Mouse (Mus musculus) C2C12 (cell line): ENCODE data around the gene Ntn5. TPM values are rescaled to one million over a fixed set of nuclear protein-coding genes. Genes with fewer than 3 reads are reported as not detected.

Source experiments
- H3K27me3 ChIP-seq: one replicate; pipeline ENCODE4 v1.6.1; 2011; ENCODE audit not compliant: control insufficient read depth, insufficient read depth, insufficient read length
- H3K36me3 ChIP-seq: one replicate; pipeline ENCODE4 v1.6.1; 2011; ENCODE audit not compliant: control insufficient read depth, insufficient read depth
- H3K4me3 ChIP-seq: one replicate; pipeline ENCODE4 v1.5.1; 2011; ENCODE audit warnings: mild to moderate bottlenecking, control low read depth; ENCODE audit not compliant: poor library complexity, insufficient read depth, severe bottlenecking
- H3K79me2 ChIP-seq: one replicate; pipeline ENCODE4 v1.6.1; 2011; ENCODE audit not compliant: control insufficient read depth, insufficient read depth
- H3K79me3 ChIP-seq: one replicate; pipeline ENCODE4 v1.6.1; 2011; ENCODE audit warnings: low read depth, control low read depth
- H3ac ChIP-seq: one replicate; pipeline ENCODE3; 2011; ENCODE audit warnings: low read depth; ENCODE audit not compliant: control insufficient read depth, insufficient read length
- CEBPB ChIP-seq: IDR thresholded peaks from one replicate; pipeline ENCODE4 v1.6.1; 2011; ENCODE audit warnings: low read depth, mild to moderate bottlenecking, control low read depth, moderate library complexity
- CTCF ChIP-seq: IDR thresholded peaks from one replicate; pipeline ENCODE4 v1.5.1; 2011; ENCODE audit not compliant: control insufficient read depth, insufficient read depth, insufficient read length
- FOSL1 ChIP-seq: IDR thresholded peaks from one replicate; pipeline ENCODE4 v1.8.0; 2011; ENCODE audit warnings: mild to moderate bottlenecking, low read length; ENCODE audit not compliant: poor library complexity, insufficient read depth, severe bottlenecking
- MAX ChIP-seq: IDR thresholded peaks from one replicate; pipeline ENCODE4 v1.6.1; 2011; ENCODE audit warnings: mild to moderate bottlenecking, control low read depth
- MYOD1 ChIP-seq: IDR thresholded peaks from one replicate; pipeline ENCODE4 v1.6.1; 2011; ENCODE audit warnings: low read depth; ENCODE audit not compliant: control insufficient read depth, insufficient read length
- MYOG ChIP-seq: IDR thresholded peaks from one replicate; pipeline ENCODE4 v1.6.1; 2011; ENCODE audit not compliant: control insufficient read depth, insufficient read length; ENCODE audit errors: extremely low read depth
- USF1 ChIP-seq: IDR thresholded peaks from one replicate; pipeline ENCODE4 v1.6.1; 2011; ENCODE audit warnings: low read depth, mild to moderate bottlenecking, control low read depth, moderate library complexity
- polyA plus RNA-seq: library from polyadenylated mRNA; unstranded; fragments of >200 nt; fragmentation: generic; extraction: Trizol; gene quantifications from one replicate; pipeline ENCODE4 v1.2.1, GENCODE M21; 2012; ENCODE audit warnings: missing spikeins

Ntn5 gene
- polyA plus RNA-seq, 1 experiment: 0.04 TPM

DNA sequence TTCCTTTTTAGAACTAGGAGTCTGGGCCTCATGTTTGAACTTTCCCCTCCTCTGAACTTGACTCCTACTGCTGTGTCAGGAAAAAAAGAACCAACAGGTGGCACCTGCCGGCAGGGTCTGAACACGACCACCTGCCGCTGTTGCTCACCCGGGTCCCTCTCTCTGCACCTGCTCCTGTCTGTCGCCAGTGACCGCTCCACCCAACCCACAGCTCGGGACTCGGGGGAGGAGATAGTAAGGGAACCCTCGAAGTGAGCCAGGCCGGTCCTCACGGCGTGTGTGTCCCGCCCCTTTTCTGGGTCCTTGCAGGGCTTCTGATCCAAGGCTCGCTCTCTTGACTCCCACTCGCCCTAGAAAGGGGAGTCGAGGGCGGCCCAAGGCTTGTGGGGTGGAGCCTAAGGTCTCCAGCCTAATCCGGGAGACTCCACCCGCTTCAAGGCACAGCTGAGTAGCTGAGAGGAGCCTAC, 44.2 kb upstream of the Ntn5 start, which contains the start of gene Mamstr:
TSS of gene Mamstr (plus strand) at position 417 of the 467 bp plus-strand sequence.
- Histone ChIP-seq H3K79me3 (no peaks in the 10 kb centered on the region), H3K36me3 (no peaks in the 10 kb centered on the region), H3ac (no peak within 1 kb of the TSS), H3K79me2 (no peaks in the 10 kb centered on the region), H3K4me3 (no peak within 1 kb of the TSS), H3K27me3 (no peaks in the 10 kb centered on the region)
- no peak for TF ChIP-seq CTCF
- TF ChIP-seq MYOD1: peak; percentile 99

DNA sequence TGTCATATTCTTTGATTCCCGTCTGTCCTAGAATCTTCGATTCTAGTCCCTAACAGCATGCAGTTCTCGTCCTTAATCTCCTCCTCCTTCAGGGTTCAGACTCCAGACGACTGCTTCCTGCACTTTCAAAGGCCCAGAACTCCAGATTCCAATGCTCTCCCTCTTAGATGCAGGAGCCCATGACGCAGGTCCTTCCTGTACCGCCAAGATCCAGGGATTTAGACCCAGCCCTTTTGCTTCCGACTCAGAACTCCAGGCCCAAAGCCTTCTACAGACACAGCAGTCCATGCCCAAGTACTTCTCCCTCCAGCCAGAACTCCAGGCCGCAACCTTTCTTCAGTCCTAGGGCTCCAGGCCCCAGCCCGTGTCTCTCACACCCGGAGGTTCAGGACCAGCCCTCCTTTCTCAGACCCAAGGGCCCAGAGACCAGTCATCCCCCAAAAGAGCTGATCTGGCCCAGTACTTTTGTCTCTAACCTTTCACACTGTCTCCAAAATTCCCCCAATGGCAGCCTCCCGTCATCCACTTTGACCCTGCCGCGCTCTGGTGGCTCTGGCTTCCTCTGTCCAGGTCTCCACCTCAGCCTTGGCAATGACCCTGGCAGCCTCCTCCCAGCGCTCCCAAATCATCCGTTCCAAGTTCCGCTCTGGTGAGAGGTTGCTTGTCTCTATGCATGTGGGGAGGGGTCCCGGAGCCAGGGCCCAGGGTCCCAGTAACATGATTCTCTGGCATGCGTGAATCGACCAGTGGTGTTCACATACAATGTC, 43.4 kb upstream of the Ntn5 start:
- Histone ChIP-seq H3ac (no peak overlapping the region), H3K36me3 (no peaks in the 10 kb centered on the region), H3K79me3 (no peaks in the 10 kb centered on the region), H3K79me2 (no peaks in the 10 kb centered on the region), H3K4me3 (no peak overlapping the region), H3K27me3 (no peaks in the 10 kb centered on the region)
- no peak for TF ChIP-seq MAX
- no peak for TF ChIP-seq CTCF
- no peak for TF ChIP-seq CEBPB
- TF ChIP-seq MYOG: no peak
- TF ChIP-seq USF1: no peak
- TF ChIP-seq MYOD1: no peak
- TF ChIP-seq FOSL1: no peak

GRCm38 (mm10) chr7:45641391-45642040, 42.3 kb upstream of the Ntn5 start:
- Histone ChIP-seq H3K4me3 (no peak overlapping the region), H3K79me2 (no peaks in the 10 kb centered on the region), H3K79me3 (no peaks in the 10 kb centered on the region), H3K27me3 (no peaks in the 10 kb centered on the region), H3ac (no peak overlapping the region), H3K36me3 (no peaks in the 10 kb centered on the region)
- TF ChIP-seq MAX (no peak), FOSL1 (no peak), MYOG (no peak), CTCF (no peak), USF1 (no peak), CEBPB (no peak)

DNA sequence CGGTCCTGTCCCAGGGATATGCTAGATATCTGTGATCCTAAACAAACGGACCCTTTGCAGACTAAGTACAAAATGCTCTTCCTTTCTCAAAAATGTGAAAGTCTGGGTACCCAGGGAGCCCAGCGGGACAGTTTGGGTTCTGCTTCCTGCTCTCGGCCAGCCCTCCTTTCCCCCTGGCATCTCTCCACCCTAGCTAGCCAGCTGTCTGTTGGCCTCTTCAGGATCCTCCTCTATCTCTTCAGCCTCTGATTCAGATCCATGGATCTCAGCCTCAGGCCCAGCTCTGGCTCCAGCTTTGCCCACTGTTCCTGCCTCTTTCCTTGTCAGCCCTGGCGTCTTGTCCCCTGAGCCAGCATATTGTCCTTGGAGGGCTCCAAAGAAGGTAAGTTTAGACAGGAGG, 41.7 kb upstream of the Ntn5 start:
- Histone ChIP-seq H3K79me3 (no peaks in the 10 kb centered on the region), H3K4me3 (no peak overlapping the region), H3K79me2 (no peaks in the 10 kb centered on the region), H3K36me3 (no peaks in the 10 kb centered on the region), H3K27me3 (no peaks in the 10 kb centered on the region), H3ac (no peak overlapping the region)
- TF ChIP-seq MYOG: no peak
- no peak for TF ChIP-seq CEBPB

GRCm38 (mm10) chr7:45642503-45643255, 41.1 kb upstream of the Ntn5 start:
- H3ac ChIP-seq: no peak overlapping the region
- H3K79me3 ChIP-seq: no peaks in the 10 kb centered on the region
- no peaks in the 10 kb centered on the region for H3K27me3 ChIP-seq
- H3K4me3 ChIP-seq: no peak overlapping the region
- H3K36me3 ChIP-seq: no peaks in the 10 kb centered on the region
- H3K79me2 ChIP-seq: no peaks in the 10 kb centered on the region
- TF ChIP-seq MYOG (no peak), MYOD1 (peak; percentile 13), FOSL1 (no peak)
